Mouse (Mus musculus): Measurements from ENCODE around the gene Snrnp40.

GRCm38 (mm10) chr4:130335867-130336266, 24.1 kb upstream of the Snrnp40 start:
- TF ChIP-seq CTCF (IDR thresholded peaks at IDR 0.05; ENCODE audit: low read depth, low read length) (no peak), POLR2A (IDR thresholded peaks at IDR 0.05; ENCODE audit: borderline replicate concordance, low read depth, low read length) (no peak)
